Mouse (Mus musculus) midbrain, embryonic 13.5 days (tissue): Measurements from ENCODE around the gene Psip1. TPM values are rescaled to one million over a fixed set of nuclear protein-coding genes. Genes with fewer than 3 reads are reported as not detected.
A peak's percentile ranks its signal among the peaks of the same experiment; 100 is the strongest.
"Not testable (repeated sequence)": the region's sequence is repeated elsewhere in the genome, so short reads cannot be mapped to it uniquely, and the experiment has no call there.

Experiments used
- ATAC-seq: fragments of 200-750 bp; cut with Nextera tagmentation; 2 replicates; pipeline ENCODE4 v1.8.0; 2017; ENCODE audit warnings: mild to moderate bottlenecking, moderate TSS enrichment, moderate library complexity
- H3K27ac ChIP-seq: fragments of 300-500 bp; sonication (generic); 2 replicates; pipeline ENCODE4 v1.5.1; 2015; ENCODE audit warnings: inconsistent platforms, mild to moderate bottlenecking, moderate library complexity
- H3K27me3 ChIP-seq: fragments of 300-500 bp; sonication (generic); 2 replicates; pipeline ENCODE4 v1.6.1; 2015; ENCODE audit warnings: mild to moderate bottlenecking, inconsistent platforms
- H3K36me3 ChIP-seq: fragments of 300-500 bp; sonication (generic); 2 replicates; pipeline ENCODE4 v1.6.1; 2015; ENCODE audit warnings: mild to moderate bottlenecking, inconsistent platforms
- H3K4me1 ChIP-seq: fragments of 300-500 bp; sonication (generic); replicated peaks from 2 replicates; pipeline ENCODE4 v1.6.1; 2015; ENCODE audit warnings: inconsistent platforms
- H3K4me2 ChIP-seq: fragments of 300-500 bp; sonication (generic); replicated peaks from 2 replicates; pipeline ENCODE4 v1.6.1; 2015; ENCODE audit warnings: moderate library complexity, mild to moderate bottlenecking, inconsistent platforms
- H3K4me3 ChIP-seq: fragments of 300-500 bp; sonication (generic); replicated peaks from 2 replicates; pipeline ENCODE4 v1.5.1; 2015; ENCODE audit warnings: mild to moderate bottlenecking, inconsistent platforms
- H3K9ac ChIP-seq: fragments of 300-500 bp; sonication (generic); replicated peaks from 2 replicates; pipeline ENCODE4 v1.6.1; 2015; ENCODE audit warnings: mild to moderate bottlenecking, inconsistent platforms
- H3K9me3 ChIP-seq: fragments of 300-500 bp; sonication (generic); 2 replicates; pipeline ENCODE4 v1.6.1; 2016; ENCODE audit warnings: mild to moderate bottlenecking, inconsistent platforms
- WGBS: fragments of 180-500 bp; shearing (Covaris S2); methylation state at CpG from one replicate; pipeline ENCODE4 v1.1.7; 2015; 5-methylcytosine and 5-hydroxymethylcytosine counted together
- polyA plus RNA-seq: library from polyadenylated mRNA; unstranded; fragments of >200 nt; fragmentation: Nextera tagmentation; extraction: Ambion mirVana; gene quantifications from 2 replicates; pipeline ENCODE4 v1.2.1, GENCODE M21; 2015

The Psip1 gene
- polyA plus RNA-seq, 1 experiment from 2014 or later: 332 TPM

DNA sequence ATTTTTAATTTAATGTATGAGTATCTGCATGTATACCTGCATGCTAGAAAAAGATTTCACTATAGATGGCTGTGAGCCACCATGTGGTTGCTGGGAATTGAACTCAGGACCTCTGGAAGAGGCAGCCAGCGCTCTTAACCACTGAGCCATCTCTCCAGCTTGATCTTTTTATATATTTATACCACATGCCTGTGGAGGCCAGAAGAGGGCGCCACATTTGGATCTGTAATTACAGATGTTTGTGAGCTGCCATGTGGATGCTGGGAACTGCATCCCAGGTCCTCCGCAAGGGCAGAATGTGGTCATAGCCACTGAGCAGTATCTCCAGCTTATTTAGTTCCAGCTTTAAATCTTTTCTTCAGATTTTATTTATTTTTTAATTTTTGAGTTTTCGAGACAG lies 34.0 kb upstream of the Psip1 start:
- ATAC-seq: no peak
- Histone ChIP-seq H3K4me1 (peaks cover 16% of the 10 kb centered on the region), H3K27me3 (no peaks in the 10 kb centered on the region), H3K4me2 (no peak overlapping the region), H3K9ac (no peak overlapping the region), H3K4me3 (no peak overlapping the region), H3K27ac (no peak overlapping the region), H3K36me3 (no peaks in the 10 kb centered on the region), H3K9me3 (no peaks in the 10 kb centered on the region)
- 87% methylated on average over 4 of the region's 4 CpGs for WGBS

DNA sequence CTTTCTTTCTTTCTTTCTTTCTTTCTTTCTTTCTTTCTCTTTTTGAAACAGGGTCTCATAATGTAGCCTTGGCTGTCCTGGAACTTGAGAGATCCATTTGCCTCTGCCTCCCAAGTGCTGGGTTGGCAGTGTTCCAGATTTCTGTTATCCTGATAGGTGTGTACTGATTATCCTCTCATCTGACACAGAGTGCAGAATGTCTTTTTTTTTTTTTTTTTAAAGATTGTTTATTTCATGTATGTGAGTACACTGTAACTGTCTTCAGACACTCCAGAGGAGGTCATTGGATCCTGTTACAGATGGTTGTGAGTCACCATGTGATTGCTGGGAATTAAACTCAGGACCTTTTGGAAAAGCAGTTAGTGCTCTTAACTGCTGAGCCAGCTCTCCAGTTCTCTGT lies 33.5 kb upstream of the Psip1 start:
- Histone ChIP-seq H3K27ac (no peak overlapping the region), H3K9ac (no peak overlapping the region), H3K4me2 (no peak overlapping the region), H3K4me3 (no peak overlapping the region), H3K27me3 (no peaks in the 10 kb centered on the region), H3K36me3 (no peaks in the 10 kb centered on the region), H3K4me1 (peaks cover 16% of the 10 kb centered on the region), H3K9me3 (no peaks in the 10 kb centered on the region)
- no peak for ATAC-seq

DNA sequence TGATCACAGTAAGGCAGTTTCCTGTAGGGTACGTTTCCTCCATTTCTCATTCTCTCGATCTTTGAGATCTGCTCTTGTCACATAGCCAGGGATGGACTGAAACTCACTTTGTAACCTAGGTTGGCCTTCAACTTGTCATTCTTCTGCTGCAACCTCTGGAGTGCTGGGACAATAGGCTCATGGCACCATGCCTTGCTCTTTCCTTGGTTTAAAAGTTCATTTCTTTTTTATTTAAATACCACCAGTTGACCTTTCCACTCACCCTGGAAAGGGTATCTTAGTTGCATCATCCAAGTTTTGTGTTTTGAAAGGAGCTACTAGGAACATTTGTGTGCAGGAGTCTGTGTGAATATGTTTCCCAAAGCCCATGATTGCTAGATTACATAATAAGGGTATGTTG lies 32.9 kb upstream of the Psip1 start:
- no peaks in the 10 kb centered on the region for H3K27me3 ChIP-seq
- no peak overlapping the region for H3K9ac ChIP-seq
- H3K27ac ChIP-seq: no peak overlapping the region
- 73% methylated on average over 2 of the region's 2 CpGs for WGBS
- H3K4me2 ChIP-seq: no peak overlapping the region
- no peaks in the 10 kb centered on the region for H3K9me3 ChIP-seq
- H3K36me3 ChIP-seq: no peaks in the 10 kb centered on the region
- H3K4me3 ChIP-seq: no peak overlapping the region
- peaks cover 13% of the 10 kb centered on the region for H3K4me1 ChIP-seq
- ATAC-seq: no peak

DNA sequence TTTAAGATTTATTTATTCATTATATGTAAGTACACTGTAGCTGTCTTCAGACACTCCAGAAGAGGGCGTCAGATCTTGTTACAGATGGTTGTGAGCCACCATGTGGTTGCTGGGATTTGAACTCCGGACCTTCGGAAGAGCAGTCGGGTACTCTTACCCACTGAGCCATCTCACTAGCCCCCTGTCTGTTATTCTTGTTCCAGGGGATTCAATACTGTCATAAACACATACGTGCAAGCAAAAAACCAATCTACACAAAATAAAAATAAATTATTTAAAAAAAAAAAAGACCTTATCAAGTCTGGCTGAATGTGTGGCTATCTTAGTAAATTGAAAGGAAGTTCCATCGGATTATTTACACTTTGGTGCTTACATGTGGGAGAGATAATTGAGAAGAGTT lies 29.9 kb upstream of the Psip1 start:
- WGBS: 94% methylated on average over 5 of the region's 6 CpGs
- not testable (repeated sequence) for H3K36me3 ChIP-seq, H3K9me3 ChIP-seq, H3K4me1 ChIP-seq, ATAC-seq, H3K27ac ChIP-seq, H3K4me2 ChIP-seq, H3K9ac ChIP-seq, H3K27me3 ChIP-seq, H3K4me3 ChIP-seq

DNA sequence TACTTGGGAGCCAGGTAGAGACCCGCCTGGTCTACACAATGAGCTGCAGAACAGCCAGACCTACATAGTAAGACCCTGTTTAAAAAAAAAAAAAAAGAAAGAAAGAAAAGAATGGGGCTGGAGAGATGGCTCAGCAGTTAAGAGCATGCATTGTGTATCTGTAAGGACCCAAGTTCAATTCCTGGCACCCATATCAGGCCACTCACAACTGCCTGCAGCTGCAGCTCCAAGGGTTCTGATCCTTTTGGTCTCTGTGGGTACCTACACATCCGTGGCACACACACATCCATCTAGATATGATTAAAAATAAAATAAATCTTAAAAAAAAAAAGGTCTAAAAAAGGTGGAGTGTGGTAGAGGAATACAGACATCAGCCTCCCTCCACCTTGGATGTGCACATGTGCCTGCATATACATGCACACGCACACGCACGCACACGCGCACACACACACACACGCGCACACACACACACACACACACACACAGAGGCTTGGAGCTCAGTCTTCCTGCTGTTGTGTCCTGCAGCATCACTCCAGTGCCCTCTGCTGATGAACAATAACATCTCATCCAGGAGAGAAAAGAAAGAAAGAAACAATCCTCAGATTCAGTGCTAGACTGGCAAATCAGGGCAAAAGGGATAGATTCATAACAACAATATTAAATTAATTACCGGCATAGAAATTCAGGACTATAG lies 28.9 kb upstream of the Psip1 start:
- WGBS: 87% methylated on average over 10 of the region's 10 CpGs

DNA sequence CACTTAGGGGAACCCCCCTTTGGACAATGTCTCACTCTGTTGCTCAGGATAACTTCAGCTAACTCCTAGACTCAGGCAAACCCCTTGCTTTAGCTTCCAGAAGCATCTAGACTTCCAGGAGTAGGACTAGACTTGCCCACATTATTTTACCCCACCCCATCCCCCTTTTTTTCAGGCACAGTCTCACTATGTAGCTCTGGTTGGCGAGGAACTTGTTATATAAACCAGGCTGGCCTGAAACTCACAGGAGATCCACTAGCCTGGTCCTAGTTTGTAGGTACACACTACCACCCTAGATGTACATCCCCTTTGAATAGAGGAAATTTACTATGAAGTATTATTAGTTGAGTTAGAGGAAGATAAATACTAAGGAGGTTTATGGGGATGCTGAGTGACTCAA lies 27.9 kb upstream of the Psip1 start:
- 86% methylated on average over 1 of the region's 1 CpGs for WGBS
- Histone ChIP-seq H3K9ac (no peak overlapping the region), H3K27me3 (no peaks in the 10 kb centered on the region), H3K36me3 (no peaks in the 10 kb centered on the region), H3K27ac (no peak overlapping the region), H3K9me3 (no peaks in the 10 kb centered on the region), H3K4me2 (no peak overlapping the region), H3K4me3 (no peak overlapping the region), H3K4me1 (no peaks in the 10 kb centered on the region)
- no peak for ATAC-seq

More for the DNA sequence above, 28.9 kb upstream of the Psip1 start:
- Histone ChIP-seq H3K27me3 (no peaks in the 10 kb centered on the region), H3K9ac (no peak overlapping the region), H3K4me1 (no peaks in the 10 kb centered on the region), H3K27ac (no peak overlapping the region), H3K4me3 (no peak overlapping the region), H3K4me2 (no peak overlapping the region), H3K36me3 (no peaks in the 10 kb centered on the region), H3K9me3 (no peaks in the 10 kb centered on the region)
- no peak for ATAC-seq

DNA sequence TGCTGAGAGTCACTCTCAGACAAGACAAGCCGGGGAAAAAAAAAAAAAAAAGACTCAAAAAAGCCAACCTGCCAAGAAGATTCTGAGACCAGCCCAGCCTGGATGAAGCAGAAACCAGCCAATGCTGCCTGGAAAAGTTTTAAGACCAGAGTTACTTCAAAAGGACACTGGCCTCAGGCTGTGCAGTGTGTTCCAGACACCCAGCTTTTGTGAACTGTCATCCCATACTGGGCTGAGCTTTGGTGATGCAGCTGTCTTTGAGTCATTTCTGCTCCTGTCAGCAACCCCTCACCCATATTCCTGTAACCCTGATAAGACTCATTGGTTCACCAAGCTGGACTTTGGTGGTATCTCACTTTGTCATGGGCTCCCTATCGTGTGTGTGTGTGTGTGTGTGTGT lies 26.4 kb upstream of the Psip1 start:
- Histone ChIP-seq H3K4me2 (no peak overlapping the region), H3K4me1 (no peaks in the 10 kb centered on the region), H3K4me3 (no peak overlapping the region), H3K9me3 (no peaks in the 10 kb centered on the region), H3K36me3 (no peaks in the 10 kb centered on the region), H3K27ac (no peak overlapping the region), H3K27me3 (no peaks in the 10 kb centered on the region), H3K9ac (no peak overlapping the region)
- 78% methylated on average over 2 of the region's 2 CpGs for WGBS
- ATAC-seq: no peak

DNA sequence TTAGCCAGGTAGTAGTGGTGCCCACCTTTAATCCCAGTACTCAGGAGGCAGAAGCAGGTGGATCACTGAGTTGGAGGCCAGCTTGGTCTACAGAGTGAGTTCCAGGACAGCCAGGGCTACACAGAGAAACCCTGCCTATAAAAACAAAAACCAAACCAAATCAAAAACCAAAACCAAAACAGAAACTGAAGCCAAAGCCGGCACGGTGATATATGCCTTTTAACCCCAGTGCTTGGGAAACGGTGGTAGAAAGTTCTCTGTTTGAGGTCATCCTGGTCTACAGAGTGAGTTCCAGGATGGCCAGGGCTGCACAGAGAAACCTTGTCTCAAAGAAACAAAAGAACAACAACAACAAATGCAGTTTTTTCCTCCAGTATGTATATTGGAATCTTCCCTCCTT lies 26.0 kb upstream of the Psip1 start:
- H3K4me1 ChIP-seq: no peaks in the 10 kb centered on the region
- H3K4me3 ChIP-seq: no peak overlapping the region
- no peak overlapping the region for H3K27ac ChIP-seq
- ATAC-seq: no peak
- no peak overlapping the region for H3K4me2 ChIP-seq
- H3K27me3 ChIP-seq: no peaks in the 10 kb centered on the region
- no peak overlapping the region for H3K9ac ChIP-seq
- WGBS: 88% methylated on average over 3 of the region's 3 CpGs
- H3K9me3 ChIP-seq: no peaks in the 10 kb centered on the region
- H3K36me3 ChIP-seq: no peaks in the 10 kb centered on the region

DNA sequence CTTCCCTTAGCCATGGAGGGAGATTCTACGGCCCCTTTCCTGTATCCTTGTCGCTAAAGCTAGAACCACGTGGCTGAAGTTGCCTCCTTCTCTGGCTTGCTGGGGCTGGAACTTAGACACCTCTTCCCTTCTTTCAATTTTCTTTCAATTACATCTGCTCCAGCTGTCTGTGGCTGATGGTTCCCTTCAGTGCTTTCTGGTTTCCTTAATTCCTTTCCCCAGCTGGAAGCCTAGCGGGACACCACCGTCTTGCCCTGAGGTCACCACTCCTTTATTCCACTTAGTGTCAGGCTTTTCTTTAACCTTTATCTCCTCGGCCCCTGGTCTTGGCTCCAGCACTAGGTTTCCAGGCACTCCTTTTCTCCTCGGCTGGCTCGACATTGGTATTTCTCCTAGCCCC lies 24.8 kb upstream of the Psip1 start:
- WGBS: 32% methylated on average over 8 of the region's 8 CpGs
- Histone ChIP-seq H3K9me3 (no peaks in the 10 kb centered on the region), H3K27ac (no peak overlapping the region), H3K4me1 (no peaks in the 10 kb centered on the region), H3K4me2 (no peak overlapping the region), H3K9ac (no peak overlapping the region), H3K27me3 (no peaks in the 10 kb centered on the region), H3K36me3 (no peaks in the 10 kb centered on the region), H3K4me3 (no peak overlapping the region)
- ATAC-seq: no peak

DNA sequence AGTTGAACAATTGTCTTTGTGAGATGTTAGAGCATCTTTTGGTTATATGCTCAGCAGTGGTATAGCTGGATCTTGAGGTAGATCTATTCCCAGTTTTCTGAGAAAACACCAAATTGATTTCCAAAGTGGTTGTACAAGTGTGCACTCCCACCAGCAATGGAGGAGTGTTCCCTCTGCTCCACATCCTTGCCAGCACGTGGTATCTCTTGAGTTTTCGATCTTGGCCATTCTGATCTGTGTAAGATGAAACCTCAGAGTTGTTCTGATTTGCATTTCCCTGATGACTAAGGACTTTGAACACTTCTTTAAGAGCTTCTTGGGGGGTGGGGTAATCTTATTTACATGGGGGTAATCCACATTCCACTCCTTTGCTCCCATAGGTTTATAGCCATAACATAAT lies 23.3 kb upstream of the Psip1 start:
- Histone ChIP-seq H3K9me3 (no peaks in the 10 kb centered on the region), H3K4me2 (no peak overlapping the region), H3K9ac (no peak overlapping the region), H3K4me1 (no peaks in the 10 kb centered on the region), H3K4me3 (no peak overlapping the region), H3K36me3 (no peaks in the 10 kb centered on the region), H3K27ac (no peak overlapping the region), H3K27me3 (no peaks in the 10 kb centered on the region)
- no peak for ATAC-seq
- 56% methylated on average over 2 of the region's 2 CpGs for WGBS

DNA sequence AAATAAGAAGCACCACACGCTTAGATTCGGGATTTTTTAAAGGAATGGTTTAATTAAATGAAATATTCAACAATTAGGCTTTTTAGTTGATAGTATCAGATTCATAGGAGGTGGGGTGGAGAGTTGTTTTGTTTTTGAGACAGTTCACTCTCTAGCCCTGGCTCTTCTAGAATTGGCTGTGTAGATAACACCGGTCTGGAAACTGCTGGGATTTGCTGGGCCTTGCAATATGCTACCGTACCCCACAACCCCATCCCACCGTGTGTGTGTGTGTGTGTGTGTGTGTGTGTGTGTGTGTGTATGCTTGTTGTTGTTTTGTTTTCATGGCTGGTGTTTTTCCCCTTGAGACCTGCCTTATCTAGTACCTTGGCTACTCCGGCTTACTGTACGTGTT lies 14.8 kb upstream of the Psip1 start:
- peak overlapping the region; percentile 47; the same call in 1 of the 2 replicates for H3K27ac ChIP-seq
- peaks cover 5% of the 10 kb centered on the region; the same call in 1 of the 2 replicates for H3K4me1 ChIP-seq
- ATAC-seq: peak; percentile 83
- peak overlapping the region; percentile 40 for H3K4me3 ChIP-seq
- 38% methylated on average over 7 of the region's 7 CpGs for WGBS
- no peaks in the 10 kb centered on the region for H3K36me3 ChIP-seq
- 0 out of 2 replicates have a peak overlapping the region, but pooled peaks have one; percentile 10 for H3K9ac ChIP-seq
- no peaks in the 10 kb centered on the region for H3K27me3 ChIP-seq
- no peaks in the 10 kb centered on the region for H3K9me3 ChIP-seq
- peak overlapping the region; percentile 55 for H3K4me2 ChIP-seq

DNA sequence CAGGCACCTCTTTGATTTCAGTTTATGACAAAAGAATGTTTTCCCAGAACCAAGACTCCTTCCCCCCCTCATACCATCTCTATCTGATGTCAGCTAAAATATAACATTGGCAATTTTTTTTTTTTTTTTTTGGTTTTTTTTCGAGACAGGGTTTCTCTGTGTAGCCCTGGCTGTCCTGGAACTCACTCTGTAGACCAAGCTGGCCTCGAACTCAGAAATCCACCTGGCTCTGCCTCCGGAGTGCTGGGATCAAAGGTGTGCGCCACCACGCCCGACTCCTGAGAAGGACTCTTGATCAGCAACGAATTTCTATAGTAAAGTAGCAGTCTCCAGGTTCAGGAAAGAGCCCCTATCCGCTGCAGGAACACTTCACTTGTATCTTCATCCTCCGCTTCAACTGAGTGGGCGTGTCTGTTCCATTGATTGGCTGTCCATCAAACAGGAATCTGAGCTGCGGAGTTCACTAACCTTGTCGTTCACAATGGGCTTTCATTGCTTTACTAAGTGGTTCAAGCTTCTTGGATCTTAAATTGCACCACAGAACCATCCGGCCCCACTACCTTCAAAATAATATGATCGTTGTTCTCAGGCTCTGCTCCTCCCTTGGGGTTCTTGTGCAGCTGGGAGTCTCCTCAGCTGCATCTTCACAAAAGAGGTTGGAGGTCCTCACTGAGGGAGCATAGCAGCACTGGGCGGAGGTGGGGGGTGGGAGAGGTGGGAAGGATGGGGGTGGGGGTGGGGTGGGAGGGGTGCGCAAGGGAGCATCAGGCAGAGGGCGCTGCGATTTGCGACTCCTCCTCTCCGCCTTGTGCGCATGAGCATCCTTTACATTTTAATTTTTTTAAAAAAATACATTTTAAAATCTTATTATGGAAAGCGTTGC lies 14.1 kb upstream of the Psip1 start:
- Histone ChIP-seq H3K9me3 (no peaks in the 10 kb centered on the region), H3K27ac (peak overlapping the region; percentile 83), H3K36me3 (no peaks in the 10 kb centered on the region), H3K27me3 (no peaks in the 10 kb centered on the region), H3K9ac (peak overlapping the region; percentile 55; the same call in 1 of the 2 replicates), H3K4me2 (peak overlapping the region; percentile 55), H3K4me3 (peak overlapping the region; percentile 40), H3K4me1 (peaks cover 5% of the 10 kb centered on the region; the same call in 1 of the 2 replicates)
- peak; percentile 93 for ATAC-seq
- WGBS: 4% methylated on average over 22 of the region's 22 CpGs
